8 mouse cellular contexts compared by ENCODE assay signal in the genomic region with DNA sequence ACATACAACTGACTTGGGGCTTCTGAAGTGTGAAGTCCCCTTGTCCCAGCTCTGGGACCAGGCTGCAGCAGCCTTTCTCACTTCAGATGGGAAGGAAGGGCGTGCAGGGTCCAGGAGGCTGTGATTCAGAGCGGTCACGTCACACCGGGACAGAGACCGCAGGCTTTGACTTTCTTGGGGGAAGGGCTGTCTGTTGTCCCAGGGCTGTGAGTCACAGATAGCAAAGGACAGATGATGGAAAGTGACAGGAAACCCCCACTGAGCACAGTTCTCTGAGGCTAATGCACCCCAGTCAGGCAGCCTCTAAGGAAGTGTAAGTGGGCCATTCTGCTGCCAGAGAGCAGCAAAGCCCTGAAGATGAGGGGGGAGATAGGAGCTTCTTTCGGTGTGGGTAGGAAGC. TPM values are rescaled to one million over a fixed set of nuclear protein-coding genes. Genes with fewer than 3 reads are reported as not detected.
DNase-seq lines count a peak whose midpoint lies in the region; ATAC-seq and TF ChIP-seq lines count a peak whose summit lies in the region.

No protein-coding gene starts in this region.

- H3K9ac ChIP-seq in hindbrain, embryonic 15.5 days = no peak overlapping the region
- H3K9ac ChIP-seq in liver, postnatal 0 days (replicated peaks) = no peak overlapping the region
- H3K9ac ChIP-seq in neural tube, embryonic 12.5 days = no peak overlapping the region

- peak; percentile 15 to 38 for DNase-seq in B cell, adult 2 months
- peak; percentile 35 to 54 for DNase-seq in CD8-positive naive resting alpha-beta T cell, adult 2 months (ENCODE audit: low read depth in 2 of 2, low spot score in 2 of 2)
- peak; percentile 10 for DNase-seq in fibroblast of lung, adult 2 months (ENCODE audit: low read depth)
- peak; percentile 32 for DNase-seq in liver, postnatal 0 days
- DNase-seq in cerebellum, postnatal 4 days (ENCODE audit: low spot score in 2 of 2) = no peak
- no peak for DNase-seq in ovary, postnatal 36 days (ENCODE audit: low spot score)

- peaks cover 6% of the 10 kb centered on the region; the same call in 1 of the 2 replicates for H3K4me1 ChIP-seq in hindbrain, embryonic 15.5 days (replicated peaks)
- no peaks in the 10 kb centered on the region; the same call in 1 of the 2 replicates for H3K4me1 ChIP-seq in liver, postnatal 0 days (ENCODE audit: insufficient read depth)
- H3K4me1 ChIP-seq in neural tube, embryonic 12.5 days = 0 out of 2 replicates have a peak, but pooled peaks cover 5% of the 10 kb centered on the region

- no peak overlapping the region for H3K27ac ChIP-seq in hindbrain, embryonic 15.5 days (replicated peaks)
- no peak overlapping the region for H3K27ac ChIP-seq in liver, postnatal 0 days (ENCODE audit: low read depth)
- H3K27ac ChIP-seq in neural tube, embryonic 12.5 days = no peak overlapping the region

- H3K4me2 ChIP-seq in hindbrain, embryonic 15.5 days = peak overlapping the region; percentile 30
- H3K4me2 ChIP-seq in liver, postnatal 0 days (ENCODE audit: low read depth, low read length) = peak overlapping the region; percentile 49
- peak overlapping the region; percentile 16 for H3K4me2 ChIP-seq in neural tube, embryonic 12.5 days (replicated peaks)

- ATAC-seq in hindbrain, embryonic 15.5 days (ENCODE audit: low FRiP score, low read depth) = 0 out of 2 replicates have a peak, but pooled peaks have one; percentile 34
- peak; percentile 74 for ATAC-seq in liver, postnatal 0 days
- no peak for ATAC-seq in neural tube, embryonic 12.5 days (ENCODE audit: low FRiP score, low read depth)

- no peaks in the 10 kb centered on the region for H3K27me3 ChIP-seq in hindbrain, embryonic 15.5 days
- no peaks in the 10 kb centered on the region for H3K27me3 ChIP-seq in liver, postnatal 0 days (ENCODE audit: insufficient read depth, low read length)
- no peaks in the 10 kb centered on the region for H3K27me3 ChIP-seq in neural tube, embryonic 12.5 days (replicated peaks)

- no peaks in the 10 kb centered on the region for H3K9me3 ChIP-seq in hindbrain, embryonic 15.5 days
- no peaks in the 10 kb centered on the region for H3K9me3 ChIP-seq in liver, postnatal 0 days (ENCODE audit: low read length)
- no peaks in the 10 kb centered on the region for H3K9me3 ChIP-seq in neural tube, embryonic 12.5 days

- no peak overlapping the region for H3K4me3 ChIP-seq in hindbrain, embryonic 15.5 days
- H3K4me3 ChIP-seq in liver, postnatal 0 days (ENCODE audit: low read depth, low read length) = no peak overlapping the region
- H3K4me3 ChIP-seq in neural tube, embryonic 12.5 days = no peak overlapping the region

- TF ChIP-seq CTCF in liver, postnatal 0 days (IDR thresholded peaks at IDR 0.05; ENCODE audit: low read depth) = 0 out of 2 replicates have a peak, but pooled peaks have one; percentile 14

- WGBS in hindbrain, embryonic 15.5 days = 22% methylated on average over 6 of the region's 6 CpGs
- 5% methylated on average over 6 of the region's 6 CpGs for WGBS in liver, postnatal 0 days (ENCODE audit: insufficient replicate concordance)
- WGBS in neural tube, embryonic 12.5 days = 26% methylated on average over 6 of the region's 6 CpGs

- no peaks in the 10 kb centered on the region for H3K36me3 ChIP-seq in hindbrain, embryonic 15.5 days
- H3K36me3 ChIP-seq in liver, postnatal 0 days (replicated peaks; ENCODE audit: insufficient read depth, low read length) = no peaks in the 10 kb centered on the region
- H3K36me3 ChIP-seq in neural tube, embryonic 12.5 days = no peaks in the 10 kb centered on the region

- TF ChIP-seq EP300 in liver, postnatal 0 days (IDR thresholded peaks at IDR 0.05; ENCODE audit: low read depth) = no peak

RNA-seq across cellular contexts. Expression of a gene that starts 23.9 kb away (rescaled TPM):
- 16.5 and 17.5 TPM in 2 replicates for polyA plus RNA-seq in hindbrain, embryonic 15.5 days (2015; fragmentation: Nextera tagmentation; extraction: Ambion mirVana)
- polyA plus RNA-seq in liver, postnatal 0 days (2015; fragmentation: Nextera tagmentation; extraction: Ambion mirVana) = 3.9 and 5.4 TPM in 2 replicates
- 22.4 and 25.5 TPM in 2 replicates for polyA plus RNA-seq in neural tube, embryonic 12.5 days (2016; fragmentation: Nextera tagmentation; extraction: Ambion mirVana)

Comparison
In these comparisons a context has a peak if more than half of its experiments do, and no peak if none do; other contexts are left out.
1. DNase-seq: peak in B cell, adult 2 months (2 of 2), CD8-positive naive resting alpha-beta T cell, adult 2 months (2 of 2), fibroblast of lung, adult 2 months (single experiment) and liver, postnatal 0 days (single experiment); none in cerebellum, postnatal 4 days (0 of 2) and ovary, postnatal 36 days (single experiment).
2. Peak in every context shown above with its lines, with median percentiles within 50 percentile points of each other: H3K4me2 ChIP-seq.